Mouse (Mus musculus) liver, embryonic 14.5 days (tissue): ENCODE results near the gene Cfap43.

Source experiments
- CTCF ChIP-seq: IDR thresholded peaks from 2 replicates; pipeline ENCODE4 v1.5.1; 2016; ENCODE audit warnings: antibody characterized with exemption, low read depth, control low read depth
- EP300 ChIP-seq: IDR thresholded peaks from 2 replicates; pipeline ENCODE4 v1.6.1; 2016; ENCODE audit warnings: antibody characterized with exemption, low read depth

DNA sequence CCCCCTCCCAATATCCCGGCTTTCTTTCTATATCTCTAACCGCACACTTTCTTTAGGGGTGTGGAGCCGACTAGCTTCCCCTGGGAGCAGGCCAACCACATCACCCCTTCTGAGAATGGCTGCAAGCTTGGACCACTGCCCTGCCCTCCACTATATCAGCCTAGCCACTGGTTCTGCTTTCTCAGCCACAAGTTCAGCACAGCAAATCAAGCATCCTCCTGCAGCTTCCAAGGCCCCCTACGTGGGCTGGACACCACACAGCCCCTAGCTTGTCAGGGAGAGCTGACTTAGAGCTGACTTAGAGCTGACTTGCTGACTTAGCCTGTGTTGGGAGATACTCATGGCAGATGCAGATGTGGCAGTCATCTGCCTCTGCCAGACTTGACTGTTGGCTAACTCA lies 14.0 kb downstream of the Cfap43 start:
- no peak for TF ChIP-seq CTCF
- TF ChIP-seq EP300 = no peak
